Mouse (Mus musculus) small intestine, adult 2 months (tissue): ENCODE data around the gene Olfr771.

Source experiments
- CTCF ChIP-seq: fragments of 200-500 bp; IDR thresholded peaks from 2 replicates; pipeline ENCODE4 v1.5.1; 2012; ENCODE audit warnings: low read depth, mild to moderate bottlenecking, control low read depth, inconsistent platforms, low read length, moderate library complexity, mixed read lengths; ENCODE audit not compliant: insufficient replicate concordance, insufficient read length; ENCODE audit errors: extremely low read depth
- POLR2A ChIP-seq: fragments of 200-500 bp; IDR thresholded peaks from 2 replicates; pipeline ENCODE4 v1.6.1; 2012; ENCODE audit warnings: low read depth, mild to moderate bottlenecking, control low read depth, inconsistent platforms, low read length, moderate library complexity

GRCm38 (mm10) chr10:129164651-129165050, at the start of gene Olfr771:
- TF ChIP-seq CTCF (no peak), POLR2A (no peak)
